Mouse (Mus musculus): ENCODE measurements around the gene Cabp7.

DNA sequence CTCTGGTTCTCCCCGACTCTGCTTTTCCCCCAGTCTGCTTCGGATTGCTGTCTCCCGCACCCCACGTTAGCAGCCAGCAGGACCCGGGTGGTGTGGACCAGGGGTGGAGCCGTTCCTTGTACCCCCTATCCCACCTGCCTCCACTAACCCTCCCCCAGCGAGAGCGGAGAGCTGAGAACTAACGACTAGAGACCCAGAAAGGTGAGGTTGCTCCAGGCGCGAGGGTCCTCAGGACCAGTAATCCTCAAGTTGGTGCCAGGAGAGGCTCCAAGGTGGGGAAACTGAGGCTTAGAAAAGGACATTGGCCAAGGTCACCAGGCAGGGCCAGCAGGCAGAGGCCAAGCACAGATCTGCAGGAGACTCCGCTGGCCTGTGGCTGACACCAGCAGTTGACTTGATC is 707 bp upstream of the Cabp7 start:
- TF ChIP-seq CTCF (IDR thresholded peaks at IDR 0.05; ENCODE audit: control insufficient read depth, insufficient read depth, low read length) (no peak), POLR2A (IDR thresholded peaks at IDR 0.05; ENCODE audit: borderline replicate concordance, control insufficient read depth, low read depth, low read length) (no peak)

All from bone marrow, adult 2 months (tissue).